ENCODE assay signal across 12 mouse cellular contexts in genomic region chr4:32244092-32244745, GRCm38 (mm10). TPM values are rescaled to one million over a fixed set of nuclear protein-coding genes. Genes with fewer than 3 reads are reported as not detected.
DNase-seq lines count a peak whose midpoint lies in the region; ATAC-seq lines count a peak whose summit lies in the region.
"Had no signal": no experiment of that assay in that cellular context is flagged by ENCODE, and none has a peak within 500 bp of the region (broad histone marks: within the 10 kb centered on the region; RNA-seq: fewer than 3 reads in every experiment).

No protein-coding gene starts in this region.

- no peak for ATAC-seq in lung, embryonic 15.5 days (ENCODE audit: borderline replicate concordance, extremely low read depth, low FRiP score, low TSS enrichment)
- no peak for ATAC-seq in neural tube, embryonic 15.5 days (ENCODE audit: low FRiP score)
- no peak for ATAC-seq in kidney, embryonic 14.5 days (ENCODE audit: low FRiP score, low TSS enrichment)

- no peaks in the 10 kb centered on the region for H3K36me3 ChIP-seq in lung, embryonic 15.5 days
- peaks cover 17% of the 10 kb centered on the region for H3K36me3 ChIP-seq in limb, embryonic 10.5 days
- no peaks in the 10 kb centered on the region for H3K36me3 ChIP-seq in neural tube, embryonic 15.5 days
- H3K36me3 ChIP-seq in kidney, embryonic 14.5 days (ENCODE audit: control insufficient read depth, insufficient read depth, low read length) = no peaks in the 10 kb centered on the region
- H3K36me3 ChIP-seq: limb, embryonic 13.5 days had no signal

- H3K4me1 ChIP-seq in lung, embryonic 15.5 days = peaks cover 86% of the 10 kb centered on the region
- H3K4me1 ChIP-seq in limb, embryonic 10.5 days = peaks cover 94% of the 10 kb centered on the region
- H3K4me1 ChIP-seq in neural tube, embryonic 15.5 days = peaks cover 71% of the 10 kb centered on the region
- H3K4me1 ChIP-seq in kidney, embryonic 14.5 days (ENCODE audit: control insufficient read depth, insufficient read depth, low read length) = peaks cover 28% of the 10 kb centered on the region; the same call in 1 of the 2 replicates

- H3K4me3 ChIP-seq in lung, embryonic 15.5 days = no peak overlapping the region
- H3K4me3 ChIP-seq in limb, embryonic 10.5 days = no peak overlapping the region
- no peak overlapping the region for H3K4me3 ChIP-seq in neural tube, embryonic 15.5 days (replicated peaks)
- no peak overlapping the region for H3K4me3 ChIP-seq in kidney, embryonic 14.5 days (ENCODE audit: low read length)
- H3K4me3 ChIP-seq: limb, embryonic 13.5 days had no signal

- no peaks in the 10 kb centered on the region for H3K27me3 ChIP-seq in lung, embryonic 15.5 days
- no peaks in the 10 kb centered on the region for H3K27me3 ChIP-seq in limb, embryonic 10.5 days (ENCODE audit: low read depth, poor library complexity, severe bottlenecking)
- H3K27me3 ChIP-seq in neural tube, embryonic 15.5 days (replicated peaks) = no peaks in the 10 kb centered on the region
- no peaks in the 10 kb centered on the region for H3K27me3 ChIP-seq in kidney, embryonic 14.5 days (ENCODE audit: control insufficient read depth, insufficient read depth, low read length)
- H3K27me3 ChIP-seq: limb, embryonic 13.5 days had no signal

- 0 out of 2 replicates have a peak overlapping the region, but pooled peaks have one; percentile 0 for H3K4me2 ChIP-seq in lung, embryonic 15.5 days
- no peak overlapping the region for H3K4me2 ChIP-seq in neural tube, embryonic 15.5 days
- H3K4me2 ChIP-seq in kidney, embryonic 14.5 days (replicated peaks; ENCODE audit: low read depth, low read length) = no peak overlapping the region
- H3K4me2 ChIP-seq: limb, embryonic 13.5 days had no signal

- peak; percentile 45 for DNase-seq in embryo, embryonic 10 days (ENCODE audit: low spot score)
- no peak for DNase-seq in embryo, embryonic 10.5 days (ENCODE audit: low spot score)
- no peak for DNase-seq in lung, postnatal 10 days
- DNase-seq in limb, embryonic 10.5 days (ENCODE audit: low spot score) = no peak
- no peak for DNase-seq in cerebellum, postnatal 36 days
- DNase-seq: kidney, postnatal 36 days; spleen, adult 18-20 months; thymus, adult 2 months had no signal

- H3K27ac ChIP-seq in lung, embryonic 15.5 days = peak overlapping the region; percentile 74
- peak overlapping the region; percentile 47; the same call in 1 of the 2 replicates for H3K27ac ChIP-seq in limb, embryonic 10.5 days
- H3K27ac ChIP-seq in neural tube, embryonic 15.5 days (replicated peaks) = peak overlapping the region; percentile 68
- H3K27ac ChIP-seq in kidney, embryonic 14.5 days (ENCODE audit: low read depth, low read length) = no peak overlapping the region
- H3K27ac ChIP-seq: limb, embryonic 13.5 days had no signal

- H3K9ac ChIP-seq in lung, embryonic 15.5 days = no peak overlapping the region
- no peak overlapping the region for H3K9ac ChIP-seq in neural tube, embryonic 15.5 days (replicated peaks)
- H3K9ac ChIP-seq in kidney, embryonic 14.5 days (ENCODE audit: low read depth, low read length) = no peak overlapping the region
- H3K9ac ChIP-seq: limb, embryonic 13.5 days had no signal

- no peaks in the 10 kb centered on the region for H3K9me3 ChIP-seq in lung, embryonic 15.5 days
- H3K9me3 ChIP-seq in limb, embryonic 10.5 days (replicated peaks) = no peaks in the 10 kb centered on the region
- no peaks in the 10 kb centered on the region for H3K9me3 ChIP-seq in neural tube, embryonic 15.5 days (replicated peaks)
- no peaks in the 10 kb centered on the region for H3K9me3 ChIP-seq in kidney, embryonic 14.5 days (ENCODE audit: control insufficient read depth, low read length)
- H3K9me3 ChIP-seq: limb, embryonic 13.5 days had no signal

- WGBS in lung, embryonic 15.5 days = 37% methylated on average over 18 of the region's 18 CpGs
- whole genome bisulfite sequencing in limb, embryonic 10.5 days = 68% methylated on average over 18 of the region's 18 CpGs
- WGBS in neural tube, embryonic 15.5 days = 40% methylated on average over 18 of the region's 18 CpGs
- 81% methylated on average over 18 of the region's 18 CpGs for WGBS in kidney, embryonic 14.5 days

RNA-seq across cellular contexts. Expression of gene Bach2, which starts 5.6 kb away (rescaled TPM):
- 8.7 and 10.5 TPM in 2 replicates for polyA plus RNA-seq in lung, embryonic 15.5 days (2015; fragmentation: Nextera tagmentation; extraction: Ambion mirVana)
- polyA plus RNA-seq in limb, embryonic 10.5 days (2016; fragmentation: Nextera tagmentation; extraction: Ambion mirVana) = 23.0 and 23.5 TPM in 2 replicates
- polyA plus RNA-seq in neural tube, embryonic 15.5 days (2015; fragmentation: Nextera tagmentation; extraction: Ambion mirVana) = 19.0 and 24.3 TPM in 2 replicates
- 9.7 and 13.3 TPM in 2 replicates for polyA plus RNA-seq in kidney, embryonic 14.5 days (2014; fragmentation: Nextera tagmentation; extraction: Ambion mirVana)
